8 mouse cellular contexts compared by ENCODE assay signal in the genomic region with DNA sequence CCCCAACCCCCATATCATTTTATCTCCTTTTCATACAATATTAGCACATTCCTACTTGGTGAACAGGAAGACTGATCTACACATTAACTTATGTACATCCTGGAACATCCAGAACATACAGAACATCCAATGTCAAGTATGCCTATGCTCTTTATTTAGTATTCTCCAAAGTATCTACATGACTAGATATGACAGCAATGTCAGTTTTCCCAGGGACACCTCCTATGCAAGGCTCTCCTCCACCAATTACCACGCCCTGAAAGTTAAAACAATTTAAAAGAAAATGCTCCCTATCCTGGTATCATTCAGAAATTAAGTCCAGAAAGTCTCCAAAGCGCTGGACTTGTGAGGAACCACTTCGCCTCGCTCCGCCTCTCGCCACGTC. TPM values are rescaled to one million over a fixed set of nuclear protein-coding genes. Genes with fewer than 3 reads are reported as not detected.
A peak's percentile ranks its signal among the peaks of the same experiment; 100 is the strongest.
DNase-seq lines count a peak whose midpoint lies in the region; ATAC-seq lines count a peak whose summit lies in the region.

No protein-coding gene starts in this region.

- H3K4me3 ChIP-seq in heart, embryonic 16.5 days (ENCODE audit: low read length): peak overlapping the region; percentile 88
- H3K4me3 ChIP-seq in embryonic facial prominence, embryonic 13.5 days: peak overlapping the region; percentile 75
- peak overlapping the region; percentile 62 for H3K4me3 ChIP-seq in intestine, embryonic 14.5 days (ENCODE audit: low read depth, low read length)
- H3K4me3 ChIP-seq in midbrain, embryonic 15.5 days: peak overlapping the region; percentile 55

- H3K27me3 ChIP-seq in heart, embryonic 16.5 days (ENCODE audit: control insufficient read depth, insufficient read depth, low read length): no peaks in the 10 kb centered on the region
- H3K27me3 ChIP-seq in embryonic facial prominence, embryonic 13.5 days: no peaks in the 10 kb centered on the region
- H3K27me3 ChIP-seq in intestine, embryonic 14.5 days (replicated peaks; ENCODE audit: control insufficient read depth, insufficient read depth, low read length): no peaks in the 10 kb centered on the region
- no peaks in the 10 kb centered on the region for H3K27me3 ChIP-seq in midbrain, embryonic 15.5 days (replicated peaks)

- no peak for DNase-seq in heart, adult 18-20 months
- no peak for DNase-seq in intestine, embryonic 14.5 days (ENCODE audit: low spot score)
- no peak for DNase-seq in spleen, adult 12 weeks (ENCODE audit: low spot score)
- DNase-seq in frontal cortex, postnatal 10 days (ENCODE audit: low spot score in 2 of 2): no peak
- no peak for DNase-seq in thymus, postnatal 10 days (ENCODE audit: low spot score in 2 of 2)

- peaks cover 3% of the 10 kb centered on the region; the same call in 1 of the 2 replicates for H3K36me3 ChIP-seq in heart, embryonic 16.5 days (ENCODE audit: control insufficient read depth, insufficient read depth)
- H3K36me3 ChIP-seq in embryonic facial prominence, embryonic 13.5 days: peaks cover 9% of the 10 kb centered on the region; the same call in 1 of the 2 replicates
- 0 out of 2 replicates have a peak, but pooled peaks cover 10% of the 10 kb centered on the region for H3K36me3 ChIP-seq in intestine, embryonic 14.5 days (ENCODE audit: control insufficient read depth, insufficient read depth, low read length)
- no peaks in the 10 kb centered on the region for H3K36me3 ChIP-seq in midbrain, embryonic 15.5 days (replicated peaks)

- H3K9me3 ChIP-seq in heart, embryonic 16.5 days (replicated peaks; ENCODE audit: control insufficient read depth, low read length): 0 out of 2 replicates have a peak, but pooled peaks cover 2% of the 10 kb centered on the region
- H3K9me3 ChIP-seq in embryonic facial prominence, embryonic 13.5 days: 0 out of 2 replicates have a peak, but pooled peaks cover 4% of the 10 kb centered on the region
- H3K9me3 ChIP-seq in intestine, embryonic 14.5 days (ENCODE audit: control insufficient read depth, low read length): no peaks in the 10 kb centered on the region
- H3K9me3 ChIP-seq in midbrain, embryonic 15.5 days: no peaks in the 10 kb centered on the region

- H3K4me1 ChIP-seq in heart, embryonic 16.5 days (ENCODE audit: control insufficient read depth, insufficient read depth, low read length): peaks cover 12% of the 10 kb centered on the region
- peaks cover 13% of the 10 kb centered on the region for H3K4me1 ChIP-seq in embryonic facial prominence, embryonic 13.5 days
- peaks cover 10% of the 10 kb centered on the region; the same call in 1 of the 2 replicates for H3K4me1 ChIP-seq in intestine, embryonic 14.5 days (replicated peaks; ENCODE audit: control insufficient read depth, insufficient read depth, low read length)
- H3K4me1 ChIP-seq in midbrain, embryonic 15.5 days: peaks cover 7% of the 10 kb centered on the region; the same call in 1 of the 2 replicates

- H3K4me2 ChIP-seq in heart, embryonic 16.5 days (ENCODE audit: low read depth, low read length): peak overlapping the region; percentile 92
- peak overlapping the region; percentile 92 for H3K4me2 ChIP-seq in embryonic facial prominence, embryonic 13.5 days
- peak overlapping the region; percentile 80 for H3K4me2 ChIP-seq in intestine, embryonic 14.5 days (ENCODE audit: low read length)
- H3K4me2 ChIP-seq in midbrain, embryonic 15.5 days: peak overlapping the region; percentile 85

- peak overlapping the region; percentile 38; the same call in 1 of the 2 replicates for H3K9ac ChIP-seq in heart, embryonic 16.5 days (ENCODE audit: low read length)
- 0 out of 2 replicates have a peak overlapping the region, but pooled peaks have one; percentile 77 for H3K9ac ChIP-seq in embryonic facial prominence, embryonic 13.5 days
- no peak overlapping the region for H3K9ac ChIP-seq in intestine, embryonic 14.5 days (ENCODE audit: low read length)
- no peak overlapping the region for H3K9ac ChIP-seq in midbrain, embryonic 15.5 days

- H3K27ac ChIP-seq in heart, embryonic 16.5 days (ENCODE audit: low read length): no peak overlapping the region
- no peak overlapping the region for H3K27ac ChIP-seq in embryonic facial prominence, embryonic 13.5 days
- no peak overlapping the region for H3K27ac ChIP-seq in intestine, embryonic 14.5 days (ENCODE audit: low read depth)
- no peak overlapping the region for H3K27ac ChIP-seq in midbrain, embryonic 15.5 days

- ATAC-seq in heart, embryonic 16.5 days (replicated peaks; ENCODE audit: extremely low read depth, insufficient read depth, low FRiP score): peak; percentile 7; the same call in 1 of the 2 replicates
- no peak for ATAC-seq in embryonic facial prominence, embryonic 13.5 days (ENCODE audit: insufficient number of reproducible peaks, insufficient read depth, low FRiP score, low TSS enrichment, low read depth)
- ATAC-seq in intestine, embryonic 14.5 days (replicated peaks; ENCODE audit: low FRiP score, low TSS enrichment, low read depth): no peak; the same call in 1 of the 2 replicates
- peak; percentile 57 for ATAC-seq in midbrain, embryonic 15.5 days (replicated peaks)

- 4% methylated on average over 7 of the region's 7 CpGs for WGBS in heart, embryonic 16.5 days
- WGBS in embryonic facial prominence, embryonic 13.5 days: 2% methylated on average over 7 of the region's 7 CpGs
- 2% methylated on average over 7 of the region's 7 CpGs for WGBS in intestine, embryonic 14.5 days
- 2% methylated on average over 7 of the region's 7 CpGs for WGBS in midbrain, embryonic 15.5 days

RNA-seq across cellular contexts. Expression of a gene that starts 0.4 kb away (rescaled TPM):
- polyA plus RNA-seq in heart, embryonic 16.5 days (2015; fragmentation: Nextera tagmentation; extraction: Ambion mirVana): 43.0 and 44.8 TPM in 2 replicates
- under 1 TPM; 0.74 to 0.82 TPM for total RNA-seq in heart, adult 18-20 months (2021)
- polyA plus RNA-seq in embryonic facial prominence, embryonic 13.5 days (2015; fragmentation: Nextera tagmentation; extraction: Ambion mirVana): 45.6 and 51.3 TPM in 2 replicates
- polyA plus RNA-seq in intestine, embryonic 14.5 days (2014; fragmentation: Nextera tagmentation; extraction: Ambion mirVana): 53.1 and 53.3 TPM in 2 replicates
- polyA plus RNA-seq in midbrain, embryonic 15.5 days (2015; fragmentation: Nextera tagmentation; extraction: Ambion mirVana): 8.6 TPM in 2 replicates

RNA-seq across cellular contexts. Expression of a gene that starts 28.2 kb away (rescaled TPM):
- 143 and 159 TPM in 2 replicates for polyA plus RNA-seq in heart, embryonic 16.5 days (2015; fragmentation: Nextera tagmentation; extraction: Ambion mirVana)
- 10 to 100 TPM; 53.9 to 58.2 TPM for total RNA-seq in heart, adult 18-20 months (2021)
- polyA plus RNA-seq in embryonic facial prominence, embryonic 13.5 days (2015; fragmentation: Nextera tagmentation; extraction: Ambion mirVana): 196 and 198 TPM in 2 replicates
- 207 and 215 TPM in 2 replicates for polyA plus RNA-seq in intestine, embryonic 14.5 days (2014; fragmentation: Nextera tagmentation; extraction: Ambion mirVana)
- polyA plus RNA-seq in midbrain, embryonic 15.5 days (2015; fragmentation: Nextera tagmentation; extraction: Ambion mirVana): 165 and 170 TPM in 2 replicates

Comparison
In these comparisons a context has a peak if more than half of its experiments do, and no peak if none do; other contexts are left out.
1. ATAC-seq: peak in heart, embryonic 16.5 days (single experiment) and midbrain, embryonic 15.5 days (single experiment); none in embryonic facial prominence, embryonic 13.5 days (single experiment) and intestine, embryonic 14.5 days (single experiment).
2. H3K9ac ChIP-seq: peak in heart, embryonic 16.5 days (single experiment) and embryonic facial prominence, embryonic 13.5 days (single experiment); none in intestine, embryonic 14.5 days (single experiment) and midbrain, embryonic 15.5 days (single experiment).
3. Peak in every context shown above with its lines, with median percentiles within 50 percentile points of each other: H3K4me2 ChIP-seq and H3K4me3 ChIP-seq.